Mouse (Mus musculus) ES-Bruce4 (cell line): ENCODE measurements around the gene Kif26b. TPM values are rescaled to one million over a fixed set of nuclear protein-coding genes. Genes with fewer than 3 reads are reported as not detected.

ENCODE experiments used
- H3K27ac ChIP-seq: 2 replicates; pipeline ENCODE4 v1.5.1; 2012; ENCODE audit warnings: low read length, inconsistent platforms; ENCODE audit not compliant: insufficient read depth
- H3K27me3 ChIP-seq: 2 replicates; pipeline ENCODE4 v1.6.1; 2012; ENCODE audit warnings: mild to moderate bottlenecking, low read length, inconsistent platforms; ENCODE audit not compliant: control insufficient read depth, poor library complexity, insufficient read depth, severe bottlenecking
- H3K36me3 ChIP-seq: 2 replicates; pipeline ENCODE4 v1.6.1; 2012; ENCODE audit warnings: inconsistent platforms, mild to moderate bottlenecking, low read length, moderate library complexity; ENCODE audit not compliant: control insufficient read depth, poor library complexity, insufficient read depth, severe bottlenecking
- H3K4me1 ChIP-seq: one replicate; pipeline ENCODE4 v1.8.1; 2011; ENCODE audit warnings: low read length; ENCODE audit not compliant: control insufficient read depth, insufficient read depth
- H3K4me3 ChIP-seq: 2 replicates; pipeline ENCODE4 v1.5.1; 2011; ENCODE audit warnings: low read depth, mild to moderate bottlenecking, low read length
- H3K9ac ChIP-seq: 2 replicates; pipeline ENCODE4 v1.6.1; 2012; ENCODE audit warnings: low read depth, mild to moderate bottlenecking, inconsistent platforms; ENCODE audit not compliant: poor library complexity, severe bottlenecking
- H3K9me3 ChIP-seq: replicated peaks from 2 replicates; pipeline ENCODE4 v1.6.1; 2012; ENCODE audit warnings: mild to moderate bottlenecking, low read length, inconsistent platforms; ENCODE audit not compliant: control insufficient read depth, poor library complexity, insufficient read depth, severe bottlenecking
- CTCF ChIP-seq: IDR thresholded peaks from one replicate; pipeline ENCODE4 v1.8.1; 2011; ENCODE audit warnings: low read depth, low read length
- EP300 ChIP-seq: IDR thresholded peaks from 2 replicates; pipeline ENCODE4 v1.6.1; 2011; ENCODE audit warnings: low read depth, low read length; ENCODE audit not compliant: insufficient read depth
- POLR2A ChIP-seq: IDR thresholded peaks from one replicate; pipeline ENCODE4 v1.8.1; 2011; ENCODE audit warnings: low read length; ENCODE audit not compliant: insufficient read depth
- polyA plus RNA-seq: library from polyadenylated mRNA; stranded (reverse); fragments of >200 nt; gene quantifications from 2 replicates; pipeline ENCODE4 v1.2.4, GENCODE M21; 2011; ENCODE audit warnings: low read depth; ENCODE audit not compliant: missing spikeins, insufficient read depth, insufficient read length

Kif26b gene
- polyA plus RNA-seq, 1 experiment: 0.31 TPM

DNA sequence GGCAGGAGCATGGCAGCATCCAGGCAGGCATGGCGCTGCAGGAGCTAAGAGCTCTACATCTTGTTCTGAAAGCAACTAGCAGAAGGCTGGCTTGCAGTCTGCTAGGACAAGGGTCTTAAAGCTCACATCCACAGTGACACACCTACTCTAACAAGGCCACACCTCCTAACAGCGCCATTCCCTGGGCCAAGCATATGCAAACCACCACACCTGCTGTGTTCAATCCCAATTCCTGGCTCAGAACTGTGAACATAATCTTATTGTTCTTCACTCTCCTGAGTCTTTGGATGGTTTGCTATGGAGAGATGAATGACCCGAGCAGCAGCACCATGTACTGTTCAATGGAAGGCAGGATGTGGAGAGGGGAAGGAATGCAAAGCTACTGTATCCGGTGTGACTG lies 429.7 kb downstream of the Kif26b start:
- no peaks in the 10 kb centered on the region for H3K27me3 ChIP-seq
- no peaks in the 10 kb centered on the region for H3K9me3 ChIP-seq
- no peaks in the 10 kb centered on the region for H3K36me3 ChIP-seq
- H3K27ac ChIP-seq: no peak overlapping the region
- no peak overlapping the region for H3K9ac ChIP-seq
- H3K4me1 ChIP-seq: no peaks in the 10 kb centered on the region
- H3K4me3 ChIP-seq: no peak overlapping the region
- TF ChIP-seq CTCF: no peak
- no peak for TF ChIP-seq POLR2A
- no peak for TF ChIP-seq EP300

DNA sequence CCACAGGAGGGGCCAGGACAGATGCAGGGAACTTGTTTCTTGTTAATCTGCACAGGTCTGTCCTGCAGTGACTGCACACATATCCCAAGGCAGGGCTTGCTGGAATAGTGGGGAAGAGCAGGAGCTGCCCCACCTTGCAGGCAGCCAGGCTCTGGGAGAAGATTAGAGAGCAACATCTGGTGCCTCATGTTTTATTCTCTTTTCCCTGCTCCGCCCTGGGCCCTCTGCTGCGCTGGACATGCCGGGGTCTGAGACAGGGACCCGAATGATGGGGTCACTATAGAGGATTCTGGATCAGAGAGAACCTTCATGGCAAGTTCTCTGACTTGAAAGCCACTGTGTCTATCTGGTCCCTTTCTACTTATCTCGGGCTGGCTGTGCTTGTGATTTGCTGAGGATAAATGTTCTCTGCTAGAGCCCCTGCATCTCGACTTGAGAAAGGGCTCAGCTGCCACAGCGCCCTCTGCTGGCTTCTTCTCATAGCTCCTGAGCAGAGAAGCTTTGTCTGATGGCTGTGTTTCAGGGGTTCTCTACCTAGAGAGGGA lies 431.2 kb downstream of the Kif26b start:
- Histone ChIP-seq H3K36me3 (no peaks in the 10 kb centered on the region), H3K9me3 (no peaks in the 10 kb centered on the region), H3K4me1 (no peaks in the 10 kb centered on the region), H3K27ac (no peak overlapping the region), H3K4me3 (no peak overlapping the region), H3K27me3 (no peaks in the 10 kb centered on the region), H3K9ac (no peak overlapping the region)
- peak; percentile 81 for TF ChIP-seq CTCF
- no peak for TF ChIP-seq EP300
- TF ChIP-seq POLR2A: no peak

DNA sequence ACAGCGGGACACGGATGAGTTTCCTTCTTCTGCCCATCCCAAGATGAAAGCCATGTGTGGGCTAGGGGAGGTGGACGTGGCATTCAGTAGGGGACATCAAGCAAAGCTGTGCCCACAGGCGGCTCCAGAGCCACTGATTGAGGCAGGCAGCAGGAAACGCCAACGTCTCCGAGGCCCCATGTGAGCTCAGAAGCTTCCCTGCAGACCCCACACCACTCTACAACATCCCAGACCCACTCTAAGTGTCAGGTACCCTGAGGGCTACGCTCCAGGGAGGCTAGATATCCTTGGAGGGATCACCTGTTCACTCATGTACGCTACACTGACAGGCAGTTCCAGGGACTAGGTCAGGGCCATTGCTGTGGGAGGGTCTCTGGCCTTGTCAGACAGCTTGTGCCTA lies 432.7 kb downstream of the Kif26b start:
- H3K27ac ChIP-seq: no peak overlapping the region
- no peak overlapping the region for H3K4me3 ChIP-seq
- TF ChIP-seq EP300: no peak
- no peaks in the 10 kb centered on the region for H3K9me3 ChIP-seq
- no peaks in the 10 kb centered on the region for H3K36me3 ChIP-seq
- no peak overlapping the region for H3K9ac ChIP-seq
- no peaks in the 10 kb centered on the region for H3K27me3 ChIP-seq
- no peaks in the 10 kb centered on the region for H3K4me1 ChIP-seq

DNA sequence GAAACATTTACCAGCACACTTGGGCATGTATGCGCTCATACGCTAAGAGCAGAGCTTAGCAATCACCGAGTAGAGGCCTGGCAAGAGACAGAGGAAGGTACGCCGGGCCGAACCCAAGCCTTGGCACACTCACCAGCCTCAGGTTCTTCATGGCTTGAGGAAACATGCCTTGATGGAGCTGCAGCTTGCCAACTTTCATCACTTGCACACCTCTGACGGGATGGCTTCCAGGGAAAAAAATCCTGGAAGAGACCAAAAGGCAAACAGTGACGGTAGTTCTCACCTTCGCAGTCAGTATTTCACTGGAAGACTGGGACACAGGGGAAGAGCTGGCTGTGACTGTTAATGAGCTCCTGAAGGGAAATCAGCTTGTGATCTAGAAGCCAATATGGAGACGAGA lies 443.1 kb downstream of the Kif26b start:
- no peaks in the 10 kb centered on the region for H3K27me3 ChIP-seq
- H3K27ac ChIP-seq: no peak overlapping the region
- TF ChIP-seq CTCF (no peak), POLR2A (no peak), EP300 (no peak)
- no peaks in the 10 kb centered on the region for H3K36me3 ChIP-seq
- no peak overlapping the region for H3K9ac ChIP-seq
- no peaks in the 10 kb centered on the region for H3K4me1 ChIP-seq
- no peaks in the 10 kb centered on the region for H3K9me3 ChIP-seq
- H3K4me3 ChIP-seq: no peak overlapping the region

DNA sequence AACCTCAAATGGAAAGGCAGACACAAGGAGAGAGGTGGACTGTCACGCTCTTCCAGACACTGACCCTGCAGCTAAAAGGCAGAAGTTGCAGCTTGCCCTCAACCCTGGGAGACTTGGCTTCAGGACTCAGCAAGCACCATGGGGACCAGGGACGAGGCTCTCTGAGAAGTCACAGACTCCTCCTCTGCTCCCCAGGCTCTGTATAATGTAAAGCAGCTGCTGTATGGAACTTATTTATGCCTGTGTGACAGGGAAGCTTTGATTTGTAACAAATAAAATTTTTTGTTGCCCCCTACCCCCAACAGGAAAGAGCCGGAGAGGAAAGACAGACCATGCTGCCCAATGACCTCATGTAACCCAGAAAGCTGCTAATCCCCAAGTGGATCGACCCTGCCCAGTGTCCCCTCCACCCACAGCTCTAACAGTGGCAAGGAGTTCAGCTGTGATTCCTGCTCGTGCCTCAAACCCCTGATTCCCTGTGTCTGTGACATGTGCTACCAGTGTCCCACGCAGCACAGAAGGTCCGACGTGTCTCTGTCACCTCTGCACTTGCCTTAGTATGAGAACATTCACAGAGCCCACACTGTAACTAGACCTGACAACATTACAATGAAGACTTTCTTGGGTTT lies 449.8 kb downstream of the Kif26b start:
- no peaks in the 10 kb centered on the region for H3K4me1 ChIP-seq
- TF ChIP-seq POLR2A (no peak), CTCF (no peak), EP300 (no peak)

DNA sequence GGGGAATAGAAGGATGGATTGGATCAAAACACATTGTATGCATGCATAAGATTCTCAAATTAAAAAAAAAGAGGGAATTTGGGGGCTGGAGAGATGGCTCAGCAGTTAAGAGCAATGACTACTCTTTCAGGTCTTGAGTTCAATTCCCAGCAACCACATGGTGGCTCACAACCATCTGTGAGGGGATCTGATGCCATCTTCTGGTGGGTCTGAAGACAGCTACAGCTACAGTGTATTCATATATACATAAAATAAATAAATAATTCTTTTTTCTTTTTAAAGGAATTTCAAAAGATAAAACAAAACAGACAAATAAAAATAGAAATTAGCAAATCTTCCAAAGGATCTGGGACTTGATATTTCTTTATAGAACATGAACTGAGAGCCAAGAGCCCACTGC lies 451.3 kb downstream of the Kif26b start:
- no peak for TF ChIP-seq CTCF
- TF ChIP-seq EP300: no peak
- TF ChIP-seq POLR2A: no peak
- no peaks in the 10 kb centered on the region for H3K36me3 ChIP-seq
- no peaks in the 10 kb centered on the region for H3K4me1 ChIP-seq
- no peaks in the 10 kb centered on the region for H3K9me3 ChIP-seq
- H3K4me3 ChIP-seq: no peak overlapping the region
- no peak overlapping the region for H3K9ac ChIP-seq
- no peak overlapping the region for H3K27ac ChIP-seq
- no peaks in the 10 kb centered on the region for H3K27me3 ChIP-seq

More for the DNA sequence above, 449.8 kb downstream of the Kif26b start:
- Histone ChIP-seq H3K27ac (no peak overlapping the region), H3K9ac (no peak overlapping the region), H3K4me3 (no peak overlapping the region), H3K27me3 (no peaks in the 10 kb centered on the region), H3K36me3 (no peaks in the 10 kb centered on the region), H3K9me3 (no peaks in the 10 kb centered on the region)
